Mouse (Mus musculus): ENCODE results near the gene Pth1r.
"Not testable (repeated sequence)": the region's sequence is repeated elsewhere in the genome, so short reads cannot be mapped to it uniquely, and the experiment has no call there.

Gene Pth1r

DNA sequence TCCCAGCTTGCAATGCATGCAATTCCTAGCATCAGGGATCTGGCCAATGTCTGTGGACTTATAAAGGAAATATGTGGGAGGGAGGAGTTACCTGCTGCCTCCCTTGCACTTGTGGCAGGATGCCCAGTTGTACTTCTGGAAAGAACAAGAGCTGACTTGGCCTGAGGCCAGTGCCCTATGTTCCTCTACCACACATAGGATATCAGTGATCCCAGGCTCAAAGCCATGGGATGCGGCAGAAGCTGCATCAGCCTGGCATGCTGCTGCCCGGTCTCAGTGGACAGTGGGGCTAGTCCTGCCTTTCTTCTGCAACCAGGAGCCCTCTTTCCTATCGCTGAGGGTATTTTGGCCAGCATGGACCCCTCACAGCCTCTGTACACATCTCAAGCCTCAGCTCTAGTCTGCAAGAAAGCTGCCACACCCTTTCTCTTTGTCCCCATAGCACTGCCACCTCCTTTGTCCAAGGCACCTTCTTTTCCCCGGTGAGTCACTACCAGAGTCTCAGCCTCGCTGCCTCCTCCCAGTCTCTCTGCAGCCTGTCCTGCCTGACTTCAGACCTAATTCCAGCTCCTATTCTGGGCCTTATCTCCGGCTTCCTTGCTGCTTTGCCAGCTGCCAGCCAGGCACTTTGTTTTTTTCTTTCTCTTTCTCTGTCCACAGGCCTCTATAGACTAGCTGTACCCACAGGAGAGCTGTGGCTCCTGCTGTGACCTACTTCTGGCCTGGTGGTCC, 62.7 kb downstream of the Pth1r start:
- DNase-seq (ENCODE audit: low read depth in 2 of 2, low spot score in 2 of 2): no peak

DNA sequence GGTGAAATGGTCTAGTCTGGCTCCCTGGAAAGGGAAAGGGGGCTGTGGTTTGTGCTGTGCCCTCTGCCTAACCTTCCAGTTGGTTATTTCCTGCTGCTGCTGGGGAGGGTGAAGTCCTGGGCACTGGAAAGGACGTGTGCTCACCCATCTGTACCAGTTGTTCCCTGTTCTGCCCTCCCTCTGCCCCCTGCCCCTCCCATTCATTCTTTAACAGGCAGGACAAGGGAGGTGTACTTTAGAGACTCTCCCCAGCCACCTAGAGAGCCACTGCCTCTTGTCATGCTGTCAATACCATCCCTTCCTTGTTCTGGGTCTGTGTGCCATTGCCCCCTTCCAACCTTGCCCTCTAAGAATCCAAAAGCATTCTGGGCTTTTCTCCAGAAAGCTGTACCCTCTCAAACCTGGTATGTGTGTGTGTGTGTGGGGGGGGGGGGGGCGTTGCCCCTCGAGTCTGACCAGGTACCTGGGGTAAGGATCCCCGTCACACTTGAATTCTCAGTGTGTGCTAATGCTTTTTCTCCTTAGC, 63.3 kb downstream of the Pth1r start:
- DNase-seq (ENCODE audit: low read depth in 2 of 2, low spot score in 2 of 2): no peak

DNA sequence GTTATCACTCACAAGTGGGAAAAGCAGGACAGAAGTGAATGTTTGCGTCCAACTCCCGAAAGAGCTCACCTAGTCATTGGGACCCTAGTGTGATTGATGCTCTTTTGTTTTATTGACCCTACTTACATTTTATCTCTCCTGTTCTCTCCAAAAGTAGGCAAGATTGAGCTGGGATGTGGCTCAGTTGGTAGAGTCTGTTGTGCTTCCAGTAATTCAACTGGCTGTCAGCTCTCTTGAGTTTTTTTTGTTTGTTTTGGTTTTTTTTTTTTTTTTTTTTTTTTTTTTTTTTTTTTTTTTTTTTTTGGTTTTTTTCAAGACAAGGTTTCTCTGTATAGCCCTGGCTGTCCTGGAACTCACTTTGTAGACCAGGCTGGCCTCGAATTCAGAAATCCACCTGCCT, 64.2 kb downstream of the Pth1r start:
- DNase-seq (ENCODE audit: low read depth in 2 of 2, low spot score in 2 of 2): not testable (repeated sequence)

DNA sequence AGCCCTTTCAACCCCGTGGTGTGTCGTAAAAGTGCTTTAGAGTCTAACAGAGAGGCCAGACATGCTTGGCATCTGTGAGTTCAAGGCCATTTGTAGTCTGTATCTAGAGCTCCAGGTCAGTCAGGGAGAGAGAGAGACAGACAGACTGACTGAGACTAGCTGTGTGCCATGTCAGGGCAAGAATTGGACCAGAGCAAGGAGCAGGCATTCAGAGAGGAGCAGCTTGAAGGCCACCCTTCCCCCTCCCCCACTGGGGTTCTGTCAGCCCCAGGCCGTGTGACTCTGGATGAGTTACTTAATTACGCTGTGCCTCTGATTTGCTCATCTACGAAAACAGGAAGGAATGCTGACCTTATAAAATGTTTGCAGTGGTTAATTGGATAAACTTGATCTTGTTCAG, 64.7 kb downstream of the Pth1r start:
- DNase-seq (ENCODE audit: low read depth in 2 of 2, low spot score in 2 of 2): no peak

DNA sequence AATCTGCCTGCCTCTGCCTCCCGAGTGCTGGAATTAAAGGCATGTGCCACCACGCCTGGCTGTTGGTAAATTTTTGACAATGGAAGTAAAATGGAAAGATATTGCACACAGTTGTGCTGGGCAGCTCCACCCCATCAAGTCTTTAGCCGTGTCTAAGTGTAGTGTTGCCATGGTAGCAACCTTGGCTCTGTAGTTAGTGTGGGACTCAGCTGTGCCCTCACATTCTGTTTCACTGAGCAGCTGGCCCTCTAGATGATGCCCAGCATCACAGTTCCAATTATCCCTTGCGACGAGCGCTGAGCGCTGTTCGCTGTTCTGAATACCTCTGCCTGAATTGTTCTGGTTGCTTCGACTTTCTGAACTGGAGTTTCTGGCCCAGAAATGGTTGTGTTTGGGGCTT, 65.1 kb downstream of the Pth1r start:
- DNase-seq (ENCODE audit: low read depth in 2 of 2, low spot score in 2 of 2): no peak

DNA sequence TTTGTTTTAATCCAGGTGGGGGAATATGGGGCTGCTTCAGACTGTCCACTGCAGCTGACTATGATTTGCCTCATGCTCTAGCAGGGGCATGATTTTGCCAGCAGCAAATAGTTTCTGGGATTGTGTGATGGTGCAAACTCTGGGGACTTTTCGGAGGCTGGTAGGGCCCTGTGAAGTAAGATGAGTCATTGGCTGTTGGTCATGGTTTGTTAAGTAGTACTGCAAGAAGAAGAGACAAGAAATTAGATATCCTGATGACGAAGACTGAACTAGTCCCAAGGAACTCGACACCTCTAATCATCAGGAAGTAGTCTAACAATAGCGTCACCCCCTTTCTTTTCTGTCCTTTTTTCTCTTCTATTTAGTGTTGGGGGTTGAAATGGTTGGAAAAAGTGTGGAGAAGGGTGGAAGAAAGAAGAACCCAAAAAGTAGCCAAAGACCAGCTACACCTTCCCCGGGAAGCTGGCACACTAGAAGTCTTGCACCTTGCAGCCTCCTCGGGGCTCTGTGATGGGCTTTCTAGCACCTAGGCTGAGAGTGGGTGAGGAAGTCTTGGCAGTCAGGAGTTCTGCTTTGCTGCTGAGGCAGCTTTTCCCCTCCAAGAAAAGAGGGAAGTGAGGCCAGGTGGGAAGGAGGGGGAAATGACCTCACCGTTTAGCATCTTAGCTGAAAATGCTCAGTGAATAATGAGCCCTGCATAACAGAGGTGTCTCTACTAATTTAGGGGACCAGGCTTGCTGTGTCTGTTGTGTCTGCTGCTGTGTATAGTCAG, 66.0 kb downstream of the Pth1r start:
- no peak for DNase-seq (ENCODE audit: low read depth in 2 of 2, low spot score in 2 of 2)

DNA sequence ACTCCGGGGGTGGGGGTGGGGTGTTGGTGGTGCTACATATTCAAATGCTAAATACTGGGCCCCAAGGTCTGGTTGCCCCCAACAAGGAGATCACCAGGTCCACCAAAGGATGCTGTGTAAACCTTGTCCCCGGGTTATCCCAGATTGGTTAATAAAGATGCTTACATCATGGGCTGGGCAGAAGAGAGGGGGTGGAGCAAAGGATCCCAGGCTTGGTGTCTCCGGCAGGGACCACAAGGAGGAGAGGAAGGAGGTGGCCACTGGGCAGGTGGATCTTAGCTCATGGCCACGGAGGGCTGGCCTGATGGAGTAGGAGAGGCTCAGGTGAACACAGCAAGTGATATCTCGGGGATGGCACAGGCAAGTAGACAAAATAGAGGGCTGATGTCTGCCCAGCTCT, 68.1 kb downstream of the Pth1r start:
- no peak for DNase-seq (ENCODE audit: low read depth in 2 of 2, low spot score in 2 of 2)

DNA sequence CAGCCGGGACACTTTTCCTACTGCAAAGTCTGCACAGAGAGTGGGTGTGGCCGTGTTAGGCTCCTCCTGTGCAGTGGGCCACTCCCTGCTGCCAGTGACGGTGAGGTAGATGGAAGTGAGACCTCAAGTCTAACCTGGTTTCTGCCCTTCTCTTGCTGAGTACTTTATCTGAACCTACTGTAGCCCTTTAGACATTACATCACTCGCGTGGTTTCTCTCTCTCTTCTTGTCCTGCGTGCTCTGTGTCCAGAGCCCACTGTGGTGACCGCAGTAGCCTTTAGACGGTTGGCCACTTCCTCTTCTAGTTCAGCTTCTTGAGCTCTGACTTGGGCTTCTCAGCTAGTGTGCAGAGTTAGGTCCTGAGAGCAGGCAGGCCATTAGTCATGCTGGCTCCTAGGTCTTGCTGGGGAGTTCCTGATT, 70.4 kb downstream of the Pth1r start:
- DNase-seq (ENCODE audit: low read depth in 2 of 2, low spot score in 2 of 2): no peak

DNA sequence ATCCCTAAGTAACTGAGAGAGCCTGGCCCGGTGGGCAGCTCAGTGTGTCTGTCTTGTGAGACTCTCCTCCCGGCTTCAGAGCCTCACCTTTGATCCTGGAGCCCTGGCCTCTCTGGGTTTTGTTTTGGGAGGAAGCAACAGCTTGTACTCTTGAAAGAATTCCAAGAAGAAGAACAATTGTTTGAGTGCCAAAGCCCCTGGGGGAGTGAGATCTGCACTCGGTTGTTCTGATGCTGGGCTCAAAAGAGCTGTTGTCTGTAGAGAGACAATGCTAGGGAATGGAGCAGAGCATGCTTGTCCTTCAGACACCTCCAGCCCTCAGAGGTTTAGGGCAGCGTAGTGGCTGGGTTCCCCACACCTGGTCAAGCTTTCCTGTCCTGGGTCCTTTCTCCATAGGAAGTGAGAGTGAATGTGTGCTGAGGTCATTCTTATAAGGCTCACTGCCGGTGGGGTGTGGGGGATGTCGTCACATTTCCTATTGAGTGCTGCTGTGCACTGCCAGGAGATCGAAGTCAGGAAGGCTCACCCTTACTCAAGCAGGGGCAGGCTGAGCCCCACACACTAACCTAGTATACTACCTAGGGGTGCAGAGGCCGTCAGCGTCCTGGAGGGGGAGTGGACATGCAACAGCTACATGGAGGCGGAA, 73.7 kb downstream of the Pth1r start:
- no peak for DNase-seq (ENCODE audit: low read depth in 2 of 2, low spot score in 2 of 2)

DNA sequence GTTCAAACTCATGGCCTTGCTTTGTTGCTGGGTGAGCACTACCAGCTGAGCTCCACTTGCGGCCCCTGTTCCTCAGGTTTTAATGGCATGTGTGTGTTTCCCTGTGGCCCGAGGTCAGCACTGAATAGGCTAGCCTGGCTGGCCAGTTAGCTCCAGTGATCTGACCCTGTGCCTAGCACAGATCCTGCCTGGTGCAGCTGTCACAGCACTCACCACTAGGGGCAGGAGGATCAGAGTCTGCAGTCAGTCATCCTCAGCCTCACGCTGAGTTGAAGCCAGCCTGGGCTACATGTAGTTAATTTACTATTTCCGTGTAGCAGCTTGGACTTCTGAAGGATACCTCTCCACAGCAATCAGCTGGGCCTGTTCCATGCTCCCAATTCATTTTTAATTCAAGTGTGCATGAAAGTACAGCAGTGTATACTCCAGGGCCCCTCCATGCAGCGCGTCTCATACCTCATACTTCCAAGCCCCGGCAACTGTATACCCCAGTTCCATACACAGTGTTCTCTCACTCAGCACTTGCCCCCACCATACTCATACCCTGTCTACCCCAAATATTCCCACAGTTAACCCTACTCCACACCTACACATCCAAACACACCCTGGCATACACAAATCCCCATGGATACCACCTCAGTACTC, 74.4 kb downstream of the Pth1r start:
- DNase-seq (ENCODE audit: low read depth in 2 of 2, low spot score in 2 of 2): no peak
